Mouse (Mus musculus) embryonic facial prominence, embryonic 14.5 days (tissue): ENCODE measurements around the gene Gm49361. TPM values are rescaled to one million over a fixed set of nuclear protein-coding genes. Genes with fewer than 3 reads are reported as not detected.
A peak's percentile ranks its signal among the peaks of the same experiment; 100 is the strongest.

ENCODE experiments used
- ATAC-seq: fragments of 200-750 bp; cut with Nextera tagmentation; 2 replicates; pipeline ENCODE4 v1.8.0; 2017; ENCODE audit warnings: low read depth, moderate number of reproducible peaks, moderate TSS enrichment
- DNase-seq: peaks from one replicate; pipeline ENCODE4 v3.0.0-alpha.2; 2015; ENCODE audit warnings: low spot score
- H3K27ac ChIP-seq: fragments of 300-500 bp; sonication (generic); replicated peaks from 2 replicates; pipeline ENCODE4 v1.5.1; 2014; ENCODE audit warnings: low read depth, mild to moderate bottlenecking, low read length, moderate library complexity
- H3K27me3 ChIP-seq: fragments of 300-500 bp; sonication (generic); replicated peaks from 2 replicates; pipeline ENCODE4 v1.6.1; 2014; ENCODE audit warnings: low read length; ENCODE audit not compliant: control insufficient read depth, insufficient read depth
- H3K36me3 ChIP-seq: fragments of 300-500 bp; sonication (generic); 2 replicates; pipeline ENCODE4 v1.6.1; 2014; ENCODE audit warnings: low read length, mixed read lengths; ENCODE audit not compliant: control insufficient read depth, insufficient read depth
- H3K4me1 ChIP-seq: fragments of 300-500 bp; sonication (generic); 2 replicates; pipeline ENCODE4 v1.6.1; 2014; ENCODE audit warnings: antibody characterized with exemption, low read length; ENCODE audit not compliant: control insufficient read depth, insufficient read depth
- H3K4me2 ChIP-seq: fragments of 300-500 bp; sonication (generic); 2 replicates; pipeline ENCODE4 v1.6.1; 2014; ENCODE audit warnings: low read depth, mild to moderate bottlenecking, low read length, moderate library complexity, mixed read lengths
- H3K4me3 ChIP-seq: fragments of 300-500 bp; sonication (generic); 2 replicates; pipeline ENCODE4 v1.5.1; 2014; ENCODE audit warnings: low read depth, mild to moderate bottlenecking, low read length
- H3K9ac ChIP-seq: fragments of 300-500 bp; sonication (generic); 2 replicates; pipeline ENCODE4 v1.6.1; 2014; ENCODE audit warnings: low read depth, mild to moderate bottlenecking, low read length, moderate library complexity, mixed read lengths
- H3K9me3 ChIP-seq: fragments of 300-500 bp; sonication (generic); 2 replicates; pipeline ENCODE4 v1.6.1; 2016; ENCODE audit warnings: low read length; ENCODE audit not compliant: control insufficient read depth
- WGBS: fragments of 180-500 bp; shearing (Covaris S2); extraction: QIAGEN DNeasy Blood & Tissue Kit; methylation state at CpG from one replicate; pipeline ENCODE4 v1.1.7; 2014; 5-methylcytosine and 5-hydroxymethylcytosine counted together
- polyA plus RNA-seq: library from polyadenylated mRNA; unstranded; fragments of >200 nt; fragmentation: Nextera tagmentation; extraction: Ambion mirVana; gene quantifications from 2 replicates; pipeline ENCODE4 v1.2.1, GENCODE M21; 2014

Gene Gm49361
- not detected in 2 replicates for polyA plus RNA-seq

DNA sequence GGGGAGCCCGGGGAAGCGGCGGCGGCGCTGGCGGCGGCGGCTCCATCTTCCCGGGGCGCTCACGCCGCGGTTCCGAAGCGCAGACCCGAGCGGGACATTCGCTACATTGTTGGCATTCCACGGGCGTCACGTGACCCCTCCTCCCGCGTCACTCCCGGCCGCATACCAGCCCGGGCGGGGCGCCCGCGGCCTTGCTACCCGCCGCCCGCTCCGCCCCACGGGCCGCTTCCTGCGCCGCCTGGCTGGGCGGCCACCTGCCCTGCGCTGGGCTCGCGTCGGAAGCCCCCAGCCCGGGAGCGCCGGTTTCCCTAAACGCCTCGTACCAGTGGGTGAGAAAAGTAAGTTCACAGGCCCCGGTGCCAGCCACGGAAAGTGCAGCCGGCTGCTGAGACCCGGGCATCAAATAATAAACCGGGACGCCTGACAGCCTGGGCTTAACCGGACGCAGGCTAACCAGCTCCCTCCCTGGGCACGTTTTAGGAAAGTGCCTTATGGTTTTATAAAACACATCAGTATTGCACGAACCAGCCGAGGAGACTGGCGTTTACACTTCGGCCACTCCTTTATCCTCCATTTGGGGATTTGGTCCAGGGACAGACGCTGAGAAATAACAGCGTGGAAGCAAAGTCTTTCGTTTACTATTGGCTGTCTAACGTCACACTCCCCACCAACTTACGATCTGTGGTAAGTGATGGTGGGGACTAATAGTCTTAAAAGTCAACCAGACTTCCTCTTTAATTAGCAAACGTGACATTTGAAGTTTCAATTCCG, at the start of gene Gm49361:
Gm49361 (minus strand) TSS at position 103 of the 771 bp plus-strand sequence.
- under 1% methylated on average over 30 of the region's 68 CpGs for WGBS
- ATAC-seq (peak; percentile 91), DNase-seq (peak; percentile 95)
- Histone ChIP-seq H3K27ac (peak within 1 kb of the TSS; percentile 94), H3K27me3 (no peaks in the 10 kb centered on the region), H3K36me3 (no peaks in the 10 kb centered on the region), H3K9me3 (no peaks in the 10 kb centered on the region), H3K4me2 (peak within 1 kb of the TSS; percentile 74), H3K4me1 (peaks cover 18% of the 10 kb centered on the region), H3K9ac (peak within 1 kb of the TSS; percentile 99), H3K4me3 (peak within 1 kb of the TSS; percentile 97)

- Histone ChIP-seq H3K36me3 (no peaks in the 10 kb centered on the region), H3K4me3 (no peak overlapping the region), H3K9ac (no peak overlapping the region), H3K4me2 (no peak overlapping the region), H3K27me3 (no peaks in the 10 kb centered on the region), H3K9me3 (no peaks in the 10 kb centered on the region), H3K4me1 (no peaks in the 10 kb centered on the region), H3K27ac (no peak overlapping the region)
- 0 out of 2 replicates have a peak, but pooled peaks have one; percentile 26 for ATAC-seq
- DNase-seq: no peak
- WGBS: 82% methylated on average over 4 of the region's 4 CpGs
Observed at GRCm38 (mm10) chr14:57791171-57791570, 45.3 kb upstream of the Gm49361 start.

DNA sequence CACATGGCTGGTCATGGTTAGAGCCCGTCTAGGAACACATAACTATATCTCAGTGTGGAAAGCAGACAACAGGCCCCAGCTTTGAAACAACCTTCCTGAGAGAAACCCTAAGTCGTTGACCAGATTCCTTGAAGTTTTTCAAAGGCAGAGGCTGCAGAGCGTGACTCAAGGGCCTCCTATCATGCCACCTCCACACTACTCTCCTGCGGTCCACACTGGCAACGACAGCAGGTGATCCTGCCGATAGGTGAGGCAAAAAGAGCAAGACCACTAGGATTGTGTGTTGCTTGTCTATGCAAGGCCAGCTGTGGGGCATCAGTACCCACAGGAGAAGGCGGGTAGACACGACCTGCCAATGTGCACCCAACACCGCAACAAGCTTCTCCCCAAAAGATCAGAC, 43.9 kb upstream of the Gm49361 start:
- ATAC-seq (no peak), DNase-seq (no peak)
- H3K9me3 ChIP-seq: no peaks in the 10 kb centered on the region
- no peaks in the 10 kb centered on the region for H3K27me3 ChIP-seq
- no peak overlapping the region for H3K4me2 ChIP-seq
- H3K27ac ChIP-seq: no peak overlapping the region
- H3K4me1 ChIP-seq: no peaks in the 10 kb centered on the region
- H3K36me3 ChIP-seq: no peaks in the 10 kb centered on the region
- no peak overlapping the region for H3K9ac ChIP-seq
- H3K4me3 ChIP-seq: no peak overlapping the region
- 87% methylated on average over 9 of the region's 9 CpGs for WGBS

- 89% methylated on average over 2 of the region's 2 CpGs for WGBS
- H3K4me3 ChIP-seq: no peak overlapping the region
- H3K4me1 ChIP-seq: no peaks in the 10 kb centered on the region
- ATAC-seq (no peak), DNase-seq (no peak)
- no peaks in the 10 kb centered on the region for H3K9me3 ChIP-seq
- no peak overlapping the region for H3K9ac ChIP-seq
- H3K27me3 ChIP-seq: no peaks in the 10 kb centered on the region
- H3K4me2 ChIP-seq: no peak overlapping the region
- no peaks in the 10 kb centered on the region for H3K36me3 ChIP-seq
- H3K27ac ChIP-seq: no peak overlapping the region
Observed at GRCm38 (mm10) chr14:57789311-57789710, 43.4 kb upstream of the Gm49361 start.

GRCm38 (mm10) chr14:57787406-57787805, 41.5 kb upstream of the Gm49361 start:
- Histone ChIP-seq H3K27me3 (no peaks in the 10 kb centered on the region), H3K27ac (no peak overlapping the region), H3K4me1 (no peaks in the 10 kb centered on the region), H3K4me2 (no peak overlapping the region), H3K4me3 (no peak overlapping the region), H3K9me3 (no peaks in the 10 kb centered on the region), H3K9ac (no peak overlapping the region), H3K36me3 (no peaks in the 10 kb centered on the region)
- ATAC-seq (no peak), DNase-seq (no peak)
- 67% methylated on average over 4 of the region's 4 CpGs for WGBS

GRCm38 (mm10) chr14:57772157-57772815, 26.4 kb upstream of the Gm49361 start:
- Histone ChIP-seq H3K27me3 (no peaks in the 10 kb centered on the region), H3K9me3 (no peaks in the 10 kb centered on the region), H3K4me2 (no peak overlapping the region), H3K4me1 (no peaks in the 10 kb centered on the region), H3K36me3 (no peaks in the 10 kb centered on the region), H3K4me3 (no peak overlapping the region), H3K27ac (no peak overlapping the region), H3K9ac (no peak overlapping the region)
- DNase-seq (no peak), ATAC-seq (no peak)
- WGBS: 82% methylated on average over 6 of the region's 6 CpGs

GRCm38 (mm10) chr14:57769102-57769501, 23.2 kb upstream of the Gm49361 start:
- H3K36me3 ChIP-seq: no peaks in the 10 kb centered on the region
- ATAC-seq (no peak), DNase-seq (no peak)
- H3K4me2 ChIP-seq: no peak overlapping the region
- no peak overlapping the region for H3K9ac ChIP-seq
- no peaks in the 10 kb centered on the region for H3K4me1 ChIP-seq
- no peaks in the 10 kb centered on the region for H3K9me3 ChIP-seq
- no peaks in the 10 kb centered on the region for H3K27me3 ChIP-seq
- no peak overlapping the region for H3K4me3 ChIP-seq
- no peak overlapping the region for H3K27ac ChIP-seq
- 88% methylated on average over 5 of the region's 5 CpGs for WGBS

DNA sequence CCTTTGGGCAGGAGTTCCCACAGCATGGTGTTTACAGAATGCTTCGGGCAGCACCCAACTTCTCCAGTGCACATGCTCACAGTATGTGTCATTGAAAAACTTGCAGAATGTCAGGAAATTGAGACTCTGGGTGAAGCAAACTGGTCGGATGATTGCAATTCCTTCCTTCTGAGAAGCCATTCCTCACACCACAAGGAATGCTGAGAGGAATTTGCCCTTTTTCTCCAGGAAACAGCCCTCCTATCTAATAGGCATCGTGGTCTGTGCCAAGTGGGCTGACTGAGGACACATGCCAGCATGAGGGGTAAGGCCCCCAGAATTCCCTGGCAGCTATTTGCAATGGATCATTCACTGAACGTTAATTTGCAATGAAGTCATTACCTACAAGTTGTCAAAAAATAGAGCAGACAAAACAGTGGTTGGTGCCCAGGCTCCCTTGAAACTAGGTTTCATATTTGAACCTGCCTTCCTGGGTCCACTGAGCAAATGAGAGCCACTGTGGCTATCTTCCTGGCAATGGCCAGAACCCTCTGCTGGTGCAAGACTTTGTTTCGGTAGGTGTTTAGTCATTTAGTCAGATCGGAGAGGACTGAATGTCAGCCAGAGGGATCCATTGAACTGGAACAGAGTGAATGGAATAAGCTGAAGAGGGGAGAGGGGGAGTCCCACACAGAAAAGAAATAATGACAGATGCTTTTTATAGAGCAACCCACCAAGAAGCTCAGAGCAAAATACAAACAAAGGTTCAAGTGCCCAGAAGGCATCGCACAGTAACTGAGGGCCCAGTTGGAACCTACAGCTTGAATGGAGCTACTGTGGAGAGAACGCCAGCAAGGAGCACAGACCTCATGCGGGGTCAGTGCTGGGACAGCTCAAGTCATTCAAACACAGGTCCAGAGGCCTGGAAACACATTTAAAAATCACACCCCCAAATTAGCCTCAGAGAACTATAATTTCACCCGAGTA, 14.8 kb upstream of the Gm49361 start:
- H3K36me3 ChIP-seq: no peaks in the 10 kb centered on the region
- 47% methylated on average over 10 of the region's 10 CpGs for WGBS
- no peak overlapping the region for H3K9ac ChIP-seq
- H3K4me2 ChIP-seq: no peak overlapping the region
- no peak overlapping the region for H3K27ac ChIP-seq
- H3K4me3 ChIP-seq: no peak overlapping the region
- H3K4me1 ChIP-seq: peaks cover 8% of the 10 kb centered on the region
- DNase-seq: peak; percentile 50
- H3K27me3 ChIP-seq: no peaks in the 10 kb centered on the region
- no peaks in the 10 kb centered on the region for H3K9me3 ChIP-seq
- ATAC-seq: no peak
